Mouse (Mus musculus) intestine, postnatal 0 days (tissue): Measurements from ENCODE around the gene Dnph1. TPM values are rescaled to one million over a fixed set of nuclear protein-coding genes. Genes with fewer than 3 reads are reported as not detected.
A peak's percentile ranks its signal among the peaks of the same experiment; 100 is the strongest.

Experiments used
- ATAC-seq: fragments of 200-750 bp; cut with Nextera tagmentation; 2 replicates; pipeline ENCODE4 v1.8.0; 2017; ENCODE audit warnings: mild to moderate bottlenecking, moderate TSS enrichment, moderate library complexity
- H3K27ac ChIP-seq: fragments of 300-500 bp; sonication (generic); 2 replicates; pipeline ENCODE4 v1.5.1; 2014; ENCODE audit warnings: mild to moderate bottlenecking, low read depth, low read length, moderate library complexity
- H3K27me3 ChIP-seq: fragments of 300-500 bp; sonication (generic); replicated peaks from 2 replicates; pipeline ENCODE4 v1.6.1; 2014; ENCODE audit warnings: low read length, mixed read lengths; ENCODE audit not compliant: control insufficient read depth, insufficient read depth
- H3K36me3 ChIP-seq: fragments of 300-500 bp; sonication (generic); 2 replicates; pipeline ENCODE4 v1.6.1; 2014; ENCODE audit warnings: mild to moderate bottlenecking, moderate library complexity; ENCODE audit not compliant: control insufficient read depth, insufficient read depth
- H3K4me1 ChIP-seq: fragments of 300-500 bp; sonication (generic); replicated peaks from 2 replicates; pipeline ENCODE4 v1.6.1; 2014; ENCODE audit warnings: antibody characterized with exemption, low read length, mixed read lengths; ENCODE audit not compliant: control insufficient read depth, insufficient read depth
- H3K4me2 ChIP-seq: fragments of 300-500 bp; sonication (generic); replicated peaks from 2 replicates; pipeline ENCODE4 v1.6.1; 2014; ENCODE audit warnings: low read depth, mild to moderate bottlenecking, moderate library complexity
- H3K4me3 ChIP-seq: fragments of 300-500 bp; sonication (generic); 2 replicates; pipeline ENCODE4 v1.5.1; 2014; ENCODE audit warnings: low read depth, low read length
- H3K9ac ChIP-seq: fragments of 300-500 bp; sonication (generic); 2 replicates; pipeline ENCODE4 v1.6.1; 2014; ENCODE audit warnings: mild to moderate bottlenecking, low read depth, low read length
- H3K9me3 ChIP-seq: fragments of 300-500 bp; sonication (generic); 2 replicates; pipeline ENCODE4 v1.6.1; 2016; ENCODE audit warnings: mixed run types; ENCODE audit not compliant: control insufficient read depth
- CTCF ChIP-seq: sonication (generic); IDR thresholded peaks from 2 replicates; pipeline ENCODE4 v1.5.1; 2016; ENCODE audit warnings: low read depth, mild to moderate bottlenecking, control low read depth, antibody characterized with exemption, moderate library complexity
- WGBS: fragments of 180-500 bp; shearing (Covaris S2); extraction: QIAGEN DNeasy Blood & Tissue Kit; methylation state at CpG from one replicate; pipeline ENCODE4 v1.1.7; 2014; 5-methylcytosine and 5-hydroxymethylcytosine counted together
- polyA plus RNA-seq: library from polyadenylated mRNA; unstranded; fragments of >200 nt; fragmentation: Nextera tagmentation; extraction: Ambion mirVana; gene quantifications from 2 replicates; pipeline ENCODE4 v1.2.1, GENCODE M21; 2015

Gene Dnph1
- polyA plus RNA-seq, 1 experiment from 2014 or later, result 10.9 TPM

- TF ChIP-seq CTCF, result no peak
- Histone ChIP-seq H3K27ac (no peak overlapping the region), H3K9me3 (no peaks in the 10 kb centered on the region), H3K36me3 (peaks cover 6% of the 10 kb centered on the region; the same call in 1 of the 2 replicates), H3K27me3 (0 out of 2 replicates have a peak, but pooled peaks cover 6% of the 10 kb centered on the region), H3K9ac (no peak overlapping the region), H3K4me2 (no peak overlapping the region), H3K4me1 (no peaks in the 10 kb centered on the region), H3K4me3 (no peak overlapping the region)
- ATAC-seq, result no peak
- WGBS, result 71% methylated on average over 10 of the region's 10 CpGs
Measured at GRCm38 (mm10) chr17:46525065-46525464, 28.6 kb downstream of the Dnph1 start.

GRCm38 (mm10) chr17:46525579-46526307 lies 29.2 kb downstream of the Dnph1 start:
- ATAC-seq, result peak; percentile 63
- WGBS, result 46% methylated on average over 12 of the region's 12 CpGs
- Histone ChIP-seq H3K4me1 (no peaks in the 10 kb centered on the region), H3K9ac (no peak overlapping the region), H3K36me3 (peaks cover 6% of the 10 kb centered on the region; the same call in 1 of the 2 replicates), H3K4me2 (no peak overlapping the region), H3K27ac (no peak overlapping the region), H3K4me3 (no peak overlapping the region), H3K27me3 (0 out of 2 replicates have a peak, but pooled peaks cover 6% of the 10 kb centered on the region), H3K9me3 (no peaks in the 10 kb centered on the region)
- peak; percentile 97 for TF ChIP-seq CTCF

- H3K9me3 ChIP-seq, result no peaks in the 10 kb centered on the region
- no peak overlapping the region for H3K9ac ChIP-seq
- H3K36me3 ChIP-seq, result peaks cover 5% of the 10 kb centered on the region; the same call in 1 of the 2 replicates
- no peak for TF ChIP-seq CTCF
- no peak for ATAC-seq
- no peak overlapping the region for H3K4me3 ChIP-seq
- 89% methylated on average over 12 of the region's 12 CpGs for WGBS
- H3K27ac ChIP-seq, result no peak overlapping the region
- no peak overlapping the region for H3K4me2 ChIP-seq
- H3K27me3 ChIP-seq, result no peaks in the 10 kb centered on the region
- H3K4me1 ChIP-seq, result no peaks in the 10 kb centered on the region; the same call in 1 of the 2 replicates
Measured at GRCm38 (mm10) chr17:46543661-46544060, 47.1 kb downstream of the Dnph1 start.

- ATAC-seq, result peak; percentile 26; the same call in 1 of the 2 replicates
- Histone ChIP-seq H3K4me1 (no peaks in the 10 kb centered on the region; the same call in 1 of the 2 replicates), H3K4me2 (peak within 1 kb of the TSS; percentile 84), H3K9ac (peak within 1 kb of the TSS; percentile 17), H3K36me3 (peaks cover 26% of the 10 kb centered on the region), H3K27me3 (no peaks in the 10 kb centered on the region), H3K4me3 (peak within 1 kb of the TSS; percentile 40), H3K27ac (no peak within 1 kb of the TSS), H3K9me3 (no peaks in the 10 kb centered on the region)
- WGBS, result 5% methylated on average over 48 of the region's 49 CpGs
- TF ChIP-seq CTCF, result no peak
Measured at GRCm38 (mm10) chr17:46545813-46546564, 49.5 kb downstream of the Dnph1 start, which contains the start of gene Cul9. Gene Cul9, minus strand, starts transcription at chr17:46546388.

GRCm38 (mm10) chr17:46546591-46546990 lies 50.1 kb downstream of the Dnph1 start:
- Histone ChIP-seq H3K36me3 (peaks cover 32% of the 10 kb centered on the region), H3K4me1 (no peaks in the 10 kb centered on the region; the same call in 1 of the 2 replicates), H3K27ac (no peak overlapping the region), H3K9ac (0 out of 2 replicates have a peak overlapping the region, but pooled peaks have one; percentile 17), H3K27me3 (no peaks in the 10 kb centered on the region), H3K4me2 (peak overlapping the region; percentile 84), H3K9me3 (no peaks in the 10 kb centered on the region), H3K4me3 (peak overlapping the region; percentile 40)
- ATAC-seq, result no peak
- TF ChIP-seq CTCF, result no peak
- WGBS, result 38% methylated on average over 7 of the region's 7 CpGs

- Histone ChIP-seq H3K9me3 (no peaks in the 10 kb centered on the region), H3K4me2 (no peak overlapping the region), H3K36me3 (peaks cover 36% of the 10 kb centered on the region), H3K27ac (no peak overlapping the region), H3K9ac (no peak overlapping the region), H3K4me3 (no peak overlapping the region), H3K27me3 (no peaks in the 10 kb centered on the region), H3K4me1 (no peaks in the 10 kb centered on the region; the same call in 1 of the 2 replicates)
- TF ChIP-seq CTCF, result no peak
- WGBS, result 43% methylated on average over 8 of the region's 8 CpGs
- no peak for ATAC-seq
Measured at GRCm38 (mm10) chr17:46546995-46547394, 50.5 kb downstream of the Dnph1 start.
